Mouse (Mus musculus) embryonic facial prominence, embryonic 11.5 days (tissue): ENCODE measurements around the gene Catsperz. TPM values are rescaled to one million over a fixed set of nuclear protein-coding genes. Genes with fewer than 3 reads are reported as not detected.

Source experiments
- ATAC-seq: fragments of 200-750 bp; cut with Nextera tagmentation; replicated peaks from 2 replicates; pipeline ENCODE4 v1.8.0; 2017; ENCODE audit warnings: low read depth; ENCODE audit not compliant: insufficient number of reproducible peaks, low FRiP score, low TSS enrichment
- DNase-seq: peaks from one replicate; pipeline ENCODE4 v3.0.0-alpha.2; 2015; ENCODE audit warnings: low spot score
- H3K27ac ChIP-seq: fragments of 300-500 bp; sonication (generic); replicated peaks from 2 replicates; pipeline ENCODE4 v1.5.1; 2014; ENCODE audit warnings: mild to moderate bottlenecking, low read depth, low read length, control low read depth
- H3K27me3 ChIP-seq: fragments of 300-500 bp; sonication (generic); 2 replicates; pipeline ENCODE4 v1.6.1; 2014; ENCODE audit warnings: mild to moderate bottlenecking, low read length, moderate library complexity, mixed read lengths; ENCODE audit not compliant: control insufficient read depth, insufficient read depth
- H3K36me3 ChIP-seq: fragments of 300-500 bp; sonication (generic); replicated peaks from 2 replicates; pipeline ENCODE4 v1.6.1; 2014; ENCODE audit warnings: low read depth, mild to moderate bottlenecking, low read length, moderate library complexity, mixed read lengths; ENCODE audit not compliant: control insufficient read depth, insufficient read depth
- H3K4me1 ChIP-seq: fragments of 300-500 bp; sonication (generic); 2 replicates; pipeline ENCODE4 v1.6.1; 2014; ENCODE audit warnings: low read length, mixed read lengths; ENCODE audit not compliant: control insufficient read depth, insufficient read depth
- H3K4me2 ChIP-seq: fragments of 300-500 bp; sonication (generic); 2 replicates; pipeline ENCODE4 v1.6.1; 2014; ENCODE audit warnings: low read depth, mild to moderate bottlenecking, control low read depth, low read length, moderate library complexity
- H3K4me3 ChIP-seq: fragments of 300-500 bp; sonication (generic); 2 replicates; pipeline ENCODE4 v1.5.1; 2014; ENCODE audit warnings: low read depth, low read length, control low read depth
- H3K9ac ChIP-seq: fragments of 300-500 bp; sonication (generic); replicated peaks from 2 replicates; pipeline ENCODE4 v1.6.1; 2014; ENCODE audit warnings: mild to moderate bottlenecking, control low read depth, low read length
- H3K9me3 ChIP-seq: fragments of 300-500 bp; sonication (generic); replicated peaks from 2 replicates; pipeline ENCODE4 v1.6.1; 2016; ENCODE audit warnings: mild to moderate bottlenecking, low read length, inconsistent platforms, mixed read lengths; ENCODE audit not compliant: control insufficient read depth
- WGBS: fragments of 180-500 bp; shearing (Covaris S2); extraction: QIAGEN DNeasy Blood & Tissue Kit; methylation state at CpG from one replicate; pipeline ENCODE4 v1.1.7; 2014; 5-methylcytosine and 5-hydroxymethylcytosine counted together
- polyA plus RNA-seq: library from polyadenylated mRNA; unstranded; fragments of >200 nt; fragmentation: Nextera tagmentation; extraction: Ambion mirVana; gene quantifications from 2 replicates; pipeline ENCODE4 v1.2.1, GENCODE M21; 2014

Catsperz gene
- polyA plus RNA-seq, 1 experiment from 2014 or later, result 1.9 TPM

- Histone ChIP-seq H3K27me3 (peaks cover 60% of the 10 kb centered on the region), H3K4me1 (0 out of 2 replicates have a peak, but pooled peaks cover 5% of the 10 kb centered on the region), H3K4me3 (peak overlapping the region; percentile 12; the same call in 1 of the 2 replicates), H3K36me3 (no peaks in the 10 kb centered on the region), H3K9me3 (peaks cover 3% of the 10 kb centered on the region; the same call in 1 of the 2 replicates), H3K4me2 (no peak overlapping the region), H3K9ac (no peak overlapping the region), H3K27ac (no peak overlapping the region)
- DNase-seq (no peak), ATAC-seq (no peak)
- 5% methylated on average over 40 of the region's 40 CpGs for WGBS
These were observed 590 bp upstream of the Catsperz start for GRCm38 (mm10) chr19:6925611-6926329.

- Histone ChIP-seq H3K27ac (no peak overlapping the region), H3K4me2 (no peak overlapping the region), H3K4me3 (peak overlapping the region; percentile 7; the same call in 1 of the 2 replicates), H3K9ac (no peak overlapping the region), H3K9me3 (peaks cover 3% of the 10 kb centered on the region; the same call in 1 of the 2 replicates), H3K36me3 (no peaks in the 10 kb centered on the region), H3K4me1 (peaks cover 10% of the 10 kb centered on the region; the same call in 1 of the 2 replicates), H3K27me3 (peaks cover 54% of the 10 kb centered on the region)
- DNase-seq (peak; percentile 88), ATAC-seq (no peak)
- 3% methylated on average over 39 of the region's 39 CpGs for WGBS
These were observed 496 bp downstream of the Catsperz start for GRCm38 (mm10) chr19:6924461-6925306.

GRCm38 (mm10) chr19:6922901-6923735 is 2.1 kb downstream of the Catsperz start:
- no peaks in the 10 kb centered on the region for H3K36me3 ChIP-seq
- no peak overlapping the region for H3K27ac ChIP-seq
- H3K27me3 ChIP-seq, result peaks cover 46% of the 10 kb centered on the region
- 61% methylated on average over 6 of the region's 6 CpGs for WGBS
- no peak overlapping the region for H3K4me3 ChIP-seq
- peaks cover 10% of the 10 kb centered on the region; the same call in 1 of the 2 replicates for H3K4me1 ChIP-seq
- no peak for DNase-seq
- H3K9ac ChIP-seq, result no peak overlapping the region
- H3K9me3 ChIP-seq, result peaks cover 3% of the 10 kb centered on the region; the same call in 1 of the 2 replicates
- ATAC-seq, result no peak
- H3K4me2 ChIP-seq, result no peak overlapping the region

- peak within 1 kb of the TSS; percentile 88 for H3K4me2 ChIP-seq
These were observed 3.3 kb downstream of the Catsperz start, which contains the start of gene Esrra for GRCm38 (mm10) chr19:6921647-6922567. TSS of gene Esrra (minus strand) at chr19:6921813.

GRCm38 (mm10) chr19:6920741-6921636 is 4.2 kb downstream of the Catsperz start:
- 2% methylated on average over 42 of the region's 48 CpGs for WGBS
- H3K27me3 ChIP-seq, result peaks cover 24% of the 10 kb centered on the region
- H3K9me3 ChIP-seq, result no peaks in the 10 kb centered on the region
- no peaks in the 10 kb centered on the region for H3K36me3 ChIP-seq
- H3K4me3 ChIP-seq, result peak overlapping the region; percentile 66
- DNase-seq (peak; percentile 52), ATAC-seq (no peak; the same call in 1 of the 2 replicates)
- H3K27ac ChIP-seq, result peak overlapping the region; percentile 60
- peaks cover 6% of the 10 kb centered on the region; the same call in 1 of the 2 replicates for H3K4me1 ChIP-seq
- H3K4me2 ChIP-seq, result peak overlapping the region; percentile 88
- peak overlapping the region; percentile 67 for H3K9ac ChIP-seq

More at GRCm38 (mm10) chr19:6921647-6922567, 3.3 kb downstream of the Catsperz start, which contains the start of gene Esrra:
- H3K4me1 ChIP-seq, result peaks cover 10% of the 10 kb centered on the region; the same call in 1 of the 2 replicates
- ATAC-seq (peak; percentile 90), DNase-seq (peak; percentile 100)
- WGBS, result under 1% methylated on average over 63 of the region's 66 CpGs
- no peaks in the 10 kb centered on the region for H3K36me3 ChIP-seq
- peaks cover 3% of the 10 kb centered on the region; the same call in 1 of the 2 replicates for H3K9me3 ChIP-seq
- peak within 1 kb of the TSS; percentile 67 for H3K9ac ChIP-seq
- H3K27me3 ChIP-seq, result peaks cover 34% of the 10 kb centered on the region
- peak within 1 kb of the TSS; percentile 60 for H3K27ac ChIP-seq
- H3K4me3 ChIP-seq, result peak within 1 kb of the TSS; percentile 66

GRCm38 (mm10) chr19:6919876-6920740 is 5.1 kb downstream of the Catsperz start:
- Histone ChIP-seq H3K27ac (no peak overlapping the region), H3K4me2 (peak overlapping the region; percentile 88), H3K4me3 (peak overlapping the region; percentile 66), H3K9ac (peak overlapping the region; percentile 67), H3K36me3 (no peaks in the 10 kb centered on the region), H3K4me1 (peaks cover 6% of the 10 kb centered on the region; the same call in 1 of the 2 replicates), H3K27me3 (peaks cover 17% of the 10 kb centered on the region), H3K9me3 (no peaks in the 10 kb centered on the region)
- WGBS, result 51% methylated on average over 8 of the region's 8 CpGs
- DNase-seq, result peak; percentile 29
- ATAC-seq, result no peak
